Mouse (Mus musculus) erythroblast, embryonic 14.5 days (primary cell): ENCODE measurements around the gene Bpifb2. TPM values are rescaled to one million over a fixed set of nuclear protein-coding genes. Genes with fewer than 3 reads are reported as not detected.

Source experiments
- H3K27me3 ChIP-seq: 2 replicates; pipeline ENCODE4 v1.6.1; 2012; ENCODE audit warnings: inconsistent platforms; ENCODE audit not compliant: control insufficient read depth
- H3K36me3 ChIP-seq: 2 replicates; pipeline ENCODE4 v1.6.1; 2012; ENCODE audit warnings: mild to moderate bottlenecking, inconsistent platforms; ENCODE audit not compliant: control insufficient read depth
- H3K4me1 ChIP-seq: 2 replicates; pipeline ENCODE4 v1.6.1; 2012; ENCODE audit warnings: inconsistent platforms; ENCODE audit not compliant: control insufficient read depth
- H3K4me3 ChIP-seq: replicated peaks from 2 replicates; pipeline ENCODE3; 2012; ENCODE audit warnings: moderate library complexity, mild to moderate bottlenecking, inconsistent platforms
- H3K9me3 ChIP-seq: 2 replicates; pipeline ENCODE4 v1.6.1; 2012; ENCODE audit warnings: low read length, inconsistent platforms, mixed read lengths; ENCODE audit not compliant: control insufficient read depth
- GATA1 ChIP-seq: IDR thresholded peaks from 2 replicates; pipeline ENCODE4 v1.6.1; 2012; ENCODE audit warnings: low read length, inconsistent platforms, mixed read lengths
- TAL1 ChIP-seq: IDR thresholded peaks from 3 replicates; pipeline ENCODE4 v1.6.1; 2012; ENCODE audit warnings: low read length, inconsistent platforms, mixed read lengths
- polyA plus RNA-seq: library from polyadenylated mRNA; stranded (reverse); fragments of >175 nt; gene quantifications from 2 replicates; pipeline ENCODE4 v1.2.3, GENCODE M21; 2012

Gene Bpifb2
- polyA plus RNA-seq, 1 experiment, result not detected

GRCm38 (mm10) chr2:153859581-153859980 lies 15.3 kb upstream of the Bpifb2 start:
- no peak overlapping the region for H3K4me3 ChIP-seq
- no peak for TF ChIP-seq TAL1
- TF ChIP-seq GATA1, result no peak
- no peaks in the 10 kb centered on the region for H3K27me3 ChIP-seq
- H3K36me3 ChIP-seq, result no peaks in the 10 kb centered on the region
- no peaks in the 10 kb centered on the region for H3K4me1 ChIP-seq
- no peaks in the 10 kb centered on the region for H3K9me3 ChIP-seq

- no peak overlapping the region for H3K4me3 ChIP-seq
- H3K36me3 ChIP-seq, result no peaks in the 10 kb centered on the region
- H3K27me3 ChIP-seq, result no peaks in the 10 kb centered on the region
- no peaks in the 10 kb centered on the region for H3K9me3 ChIP-seq
- TF ChIP-seq GATA1, result no peak
- no peak for TF ChIP-seq TAL1
- no peaks in the 10 kb centered on the region for H3K4me1 ChIP-seq
Measured at GRCm38 (mm10) chr2:153860315-153860714, 14.5 kb upstream of the Bpifb2 start.

- H3K27me3 ChIP-seq, result no peaks in the 10 kb centered on the region
- no peaks in the 10 kb centered on the region for H3K36me3 ChIP-seq
- TF ChIP-seq TAL1 (no peak), GATA1 (no peak)
- H3K4me1 ChIP-seq, result no peaks in the 10 kb centered on the region
- H3K9me3 ChIP-seq, result no peaks in the 10 kb centered on the region
- H3K4me3 ChIP-seq, result no peak overlapping the region
Measured at GRCm38 (mm10) chr2:153860715-153861114, 14.1 kb upstream of the Bpifb2 start.

- no peaks in the 10 kb centered on the region for H3K36me3 ChIP-seq
- H3K9me3 ChIP-seq, result no peaks in the 10 kb centered on the region
- no peaks in the 10 kb centered on the region for H3K4me1 ChIP-seq
- TF ChIP-seq GATA1 (no peak), TAL1 (no peak)
- no peaks in the 10 kb centered on the region for H3K27me3 ChIP-seq
- H3K4me3 ChIP-seq, result no peak overlapping the region
Measured at GRCm38 (mm10) chr2:153861960-153862359, 12.9 kb upstream of the Bpifb2 start.

- Histone ChIP-seq H3K4me1 (no peaks in the 10 kb centered on the region), H3K9me3 (no peaks in the 10 kb centered on the region), H3K36me3 (no peaks in the 10 kb centered on the region), H3K27me3 (no peaks in the 10 kb centered on the region), H3K4me3 (no peak within 1 kb of the TSS)
- no peak for TF ChIP-seq GATA1
- no peak for TF ChIP-seq TAL1
Measured at GRCm38 (mm10) chr2:153870984-153871383, 3.9 kb upstream of the Bpifb2 start, which contains the start of gene Sun5. Gene Sun5, minus strand, starts transcription at chr2:153871084.

GRCm38 (mm10) chr2:153899111-153899510 lies 24.3 kb downstream of the Bpifb2 start:
- no peak for TF ChIP-seq TAL1
- TF ChIP-seq GATA1, result no peak
- Histone ChIP-seq H3K9me3 (no peaks in the 10 kb centered on the region), H3K4me3 (no peak overlapping the region), H3K4me1 (no peaks in the 10 kb centered on the region), H3K27me3 (no peaks in the 10 kb centered on the region), H3K36me3 (no peaks in the 10 kb centered on the region)

- Histone ChIP-seq H3K9me3 (no peaks in the 10 kb centered on the region), H3K27me3 (no peaks in the 10 kb centered on the region), H3K36me3 (no peaks in the 10 kb centered on the region), H3K4me3 (no peak within 1 kb of the TSS), H3K4me1 (no peaks in the 10 kb centered on the region)
- TF ChIP-seq GATA1 (no peak), TAL1 (no peak)
Measured at GRCm38 (mm10) chr2:153900088-153900487, 25.2 kb downstream of the Bpifb2 start, which contains the start of gene Bpifb6. Gene Bpifb6, plus strand, starts transcription at chr2:153900388.

GRCm38 (mm10) chr2:153902726-153903125 lies 27.9 kb downstream of the Bpifb2 start:
- Histone ChIP-seq H3K9me3 (no peaks in the 10 kb centered on the region), H3K27me3 (no peaks in the 10 kb centered on the region), H3K4me1 (no peaks in the 10 kb centered on the region), H3K4me3 (no peak overlapping the region), H3K36me3 (no peaks in the 10 kb centered on the region)
- no peak for TF ChIP-seq TAL1
- no peak for TF ChIP-seq GATA1

- Histone ChIP-seq H3K4me3 (no peak overlapping the region), H3K4me1 (no peaks in the 10 kb centered on the region), H3K9me3 (no peaks in the 10 kb centered on the region), H3K27me3 (no peaks in the 10 kb centered on the region), H3K36me3 (no peaks in the 10 kb centered on the region)
- TF ChIP-seq GATA1 (no peak), TAL1 (no peak)
Measured at GRCm38 (mm10) chr2:153906626-153907025, 31.8 kb downstream of the Bpifb2 start.

GRCm38 (mm10) chr2:153914151-153914550 lies 39.3 kb downstream of the Bpifb2 start:
- Histone ChIP-seq H3K27me3 (no peaks in the 10 kb centered on the region), H3K4me3 (no peak overlapping the region), H3K4me1 (no peaks in the 10 kb centered on the region), H3K9me3 (no peaks in the 10 kb centered on the region), H3K36me3 (no peaks in the 10 kb centered on the region)
- TF ChIP-seq TAL1, result no peak
- no peak for TF ChIP-seq GATA1
